Mouse (Mus musculus): Measurements from ENCODE around the gene Gm11444. TPM values are rescaled to one million over a fixed set of nuclear protein-coding genes. Genes with fewer than 3 reads are reported as not detected.

Gene Gm11444
- total and polyA plus RNA-seq, 2 experiments from 2014 or later, result not detected

DNA sequence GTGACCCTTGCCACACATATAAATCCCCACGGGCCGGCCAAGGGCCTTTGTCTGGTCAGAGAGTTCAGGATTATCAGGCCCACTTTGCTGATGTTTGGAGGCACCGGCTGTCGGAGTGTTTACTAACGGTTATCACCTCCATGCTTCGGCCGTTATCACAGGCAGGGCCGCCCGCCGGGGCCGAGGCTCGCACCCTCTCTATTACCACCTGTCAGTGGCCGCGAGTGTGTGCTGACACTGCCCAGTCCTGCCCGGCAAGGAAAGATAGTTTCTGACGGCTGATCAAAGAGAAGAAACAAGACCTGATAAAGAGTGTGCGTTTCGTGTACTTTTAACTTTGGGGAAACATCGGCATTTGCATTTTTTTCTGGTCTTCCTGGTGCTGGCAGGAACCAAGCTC is 50.3 kb downstream of the Gm11444 start:
- no peaks in the 10 kb centered on the region for H3K9me3 ChIP-seq (ENCODE audit: low read length)
- WGBS, result 60% methylated on average over 19 of the region's 19 CpGs
- no peak for ATAC-seq (ENCODE audit: low FRiP score)

DNA sequence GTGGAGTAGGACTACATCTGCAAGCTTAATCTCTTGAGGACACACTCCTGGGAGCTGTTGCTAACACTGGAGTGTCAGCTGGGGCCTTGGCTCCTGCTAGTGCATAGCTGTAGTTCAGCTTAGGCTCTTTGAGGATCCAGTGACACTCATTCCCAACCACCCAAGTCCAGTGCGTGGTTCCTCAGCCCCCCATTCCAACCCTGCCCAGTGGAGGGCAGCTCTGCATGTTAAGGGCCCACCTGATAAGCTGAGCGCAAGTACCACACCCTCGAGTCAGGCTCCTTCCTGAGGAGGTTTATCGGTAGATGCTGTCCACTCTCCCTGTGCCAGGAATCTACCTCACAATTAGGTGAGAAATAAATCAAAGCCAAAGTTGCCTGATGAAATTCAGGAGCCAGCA is 50.7 kb downstream of the Gm11444 start:
- WGBS, result 94% methylated on average over 4 of the region's 4 CpGs
- no peak for TF ChIP-seq CTCF (IDR thresholded peaks at IDR 0.05)
- Histone ChIP-seq H3K27ac (ENCODE audit: low read depth, low read length) (no peak overlapping the region), H3K4me1 (ENCODE audit: insufficient read depth, low read length) (no peaks in the 10 kb centered on the region), H3K4me3 (ENCODE audit: low read depth, low read length) (no peak overlapping the region), H3K36me3 (ENCODE audit: insufficient read depth, low read length) (no peaks in the 10 kb centered on the region), H3K9me3 (ENCODE audit: low read length) (no peaks in the 10 kb centered on the region), H3K4me2 (ENCODE audit: low read depth, low read length, poor library complexity, severe bottlenecking) (no peak overlapping the region), H3K9ac (replicated peaks; ENCODE audit: low read length, poor library complexity, severe bottlenecking) (no peak overlapping the region), H3K27me3 (ENCODE audit: insufficient read depth, low read length) (no peaks in the 10 kb centered on the region)
- ATAC-seq (ENCODE audit: low FRiP score) (no peak), DNase-seq (ENCODE audit: low spot score) (no peak)

More for the DNA sequence above, 50.3 kb downstream of the Gm11444 start:
- no peak overlapping the region for H3K9ac ChIP-seq (replicated peaks; ENCODE audit: low read length, poor library complexity, severe bottlenecking)
- no peak overlapping the region for H3K27ac ChIP-seq (ENCODE audit: low read depth, low read length)
- H3K4me1 ChIP-seq (ENCODE audit: insufficient read depth, low read length), result no peaks in the 10 kb centered on the region
- DNase-seq (ENCODE audit: low spot score), result no peak
- no peak for TF ChIP-seq CTCF (IDR thresholded peaks at IDR 0.05)
- H3K4me2 ChIP-seq (ENCODE audit: low read depth, low read length, poor library complexity, severe bottlenecking), result no peak overlapping the region
- H3K27me3 ChIP-seq (ENCODE audit: insufficient read depth, low read length), result no peaks in the 10 kb centered on the region
- H3K4me3 ChIP-seq (ENCODE audit: low read depth, low read length), result no peak overlapping the region
- no peaks in the 10 kb centered on the region for H3K36me3 ChIP-seq (ENCODE audit: insufficient read depth, low read length)

Other genes starting within 250 kb of the Gm11444 start
- 3.9 and 4.4 TPM in 2 replicates for gene Tbx2, start 17.8 kb downstream of the Gm11444 start, total RNA-seq (2014; rRNA removed)
- gene Tbx2, start 17.8 kb downstream of the Gm11444 start, polyA plus RNA-seq (2015; fragmentation: Nextera tagmentation; extraction: Ambion mirVana), result 0.32 and 0.42 TPM in 2 replicates
- gene Tbx4, start 36.1 kb upstream of the Gm11444 start, total RNA-seq (2014; rRNA removed), result 0.05 and 0.27 TPM in 2 replicates
- gene Tbx4, start 36.1 kb upstream of the Gm11444 start, polyA plus RNA-seq (2015; fragmentation: Nextera tagmentation; extraction: Ambion mirVana), result 0.20 and 0.37 TPM in 2 replicates

All from midbrain, postnatal 0 days (tissue).